Mouse (Mus musculus) duodenum, adult 2 months (tissue): ENCODE measurements around the gene Itih1. TPM values are rescaled to one million over a fixed set of nuclear protein-coding genes. Genes with fewer than 3 reads are reported as not detected.

ENCODE experiments used
- polyA plus RNA-seq: library from polyadenylated mRNA; depleted of rRNA; stranded (reverse); fragments of >200 nt; gene quantifications from 2 replicates; pipeline ENCODE4 v1.2.3, GENCODE M21; 2012; ENCODE audit warnings: low replicate concordance; rRNA removed

The Itih1 gene
- polyA plus RNA-seq = 0.06 TPM in 1 of 2 replicates, not detected in the other

GRCm38 (mm10) chr14:30943038-30943437 is at the start of gene Itih1:
TSS of gene Itih1 (minus strand) at chr14:30943289.

GRCm38 (mm10) chr14:30951154-30951825 is 8.2 kb upstream of the Itih1 start, which contains the start of gene Nek4:
TSS of gene Nek4 (plus strand) at chr14:30951377.

GRCm38 (mm10) chr14:30923375-30924105 is 19.5 kb downstream of the Itih1 start, which contains the start of gene Itih3:
TSS of gene Itih3 (minus strand) at chr14:30923760.

GRCm38 (mm10) chr14:30886204-30886603 is 56.9 kb downstream of the Itih1 start, which contains the start of gene Itih4:
TSS of gene Itih4 (plus strand) at chr14:30886476.

Other genes starting within 250 kb of the Itih1 start
- 0.27 and 0.34 TPM in 2 replicates for gene Sfmbt1, start 228.4 kb downstream of the Itih1 start, polyA plus RNA-seq
- gene Tmem110, start 117.7 kb downstream of the Itih1 start, polyA plus RNA-seq = 9.2 and 14.9 TPM in 2 replicates
- 11.0 and 19.2 TPM in 2 replicates for gene Mustn1, start 64.1 kb downstream of the Itih1 start, polyA plus RNA-seq
- 0.05 and 1.2 TPM in 2 replicates for gene Itih4, start 56.8 kb downstream of the Itih1 start, polyA plus RNA-seq
- 0.18 and 0.63 TPM in 2 replicates for gene Itih3, start 19.5 kb downstream of the Itih1 start, polyA plus RNA-seq
- gene Nek4, start 8.1 kb upstream of the Itih1 start, polyA plus RNA-seq = 0.97 and 1.9 TPM in 2 replicates
- gene Glt8d1, start 58.1 kb upstream of the Itih1 start, polyA plus RNA-seq = 3.1 and 3.6 TPM in 2 replicates
- 44.8 and 72.3 TPM in 2 replicates for gene Spcs1, start 58.4 kb upstream of the Itih1 start, polyA plus RNA-seq
- gene Pbrm1, start 75.8 kb upstream of the Itih1 start, polyA plus RNA-seq = 3.9 and 4.9 TPM in 2 replicates
- 4.8 and 6.8 TPM in 2 replicates for gene Gnl3, start 75.9 kb upstream of the Itih1 start, polyA plus RNA-seq
- gene Smim4, start 185.7 kb upstream of the Itih1 start, polyA plus RNA-seq = 44.1 and 80.0 TPM in 2 replicates
- gene Nt5dc2, start 187.8 kb upstream of the Itih1 start, polyA plus RNA-seq = 9.2 and 16.3 TPM in 2 replicates
- gene Stab1, start 225.4 kb upstream of the Itih1 start, polyA plus RNA-seq = 34.2 and 62.3 TPM in 2 replicates